Mouse (Mus musculus) liver, adult 2 months (tissue): ENCODE results near the gene Auts2.

Experiments used
- CTCF ChIP-seq: fragments of 200-500 bp; IDR thresholded peaks from 2 replicates; pipeline ENCODE4 v1.5.1; 2011; ENCODE audit warnings: low read depth, low read length, control low read depth
- POLR2A ChIP-seq: fragments of 200-500 bp; IDR thresholded peaks from 2 replicates; pipeline ENCODE4 v1.6.1; 2011; ENCODE audit warnings: low read length, control low read depth; ENCODE audit not compliant: insufficient read depth; ENCODE audit errors: extremely low read depth

- TF ChIP-seq POLR2A = no peak
- no peak for TF ChIP-seq CTCF
Measured at GRCm38 (mm10) chr5:131513753-131514152, 1029.4 kb downstream of the Auts2 start.
